Mouse (Mus musculus) intestine, embryonic 16.5 days (tissue): ENCODE data around the gene Cym. TPM values are rescaled to one million over a fixed set of nuclear protein-coding genes. Genes with fewer than 3 reads are reported as not detected.

Experiments
- polyA plus RNA-seq: library from polyadenylated mRNA; unstranded; fragments of >200 nt; fragmentation: Nextera tagmentation; extraction: Ambion mirVana; gene quantifications from 2 replicates; pipeline ENCODE4 v1.2.1, GENCODE M21; 2015

Cym gene
- polyA plus RNA-seq, 1 experiment from 2014 or later, result 10.5 TPM

Other genes with a start within 250 kb of the Cym start
- 0.73 and 0.88 TPM in 2 replicates for gene Kcna3, start 185.6 kb downstream of the Cym start, polyA plus RNA-seq
- 0.04 and 0.06 TPM in 2 replicates for gene Kcna2, start 120.6 kb downstream of the Cym start, polyA plus RNA-seq
- gene Kcna10, start 38.7 kb downstream of the Cym start, polyA plus RNA-seq, result not detected in 2 replicates
- gene A630076J17Rik, start 8.9 kb upstream of the Cym start, polyA plus RNA-seq, result not detected in 2 replicates
- gene Prok1, start 18.0 kb upstream of the Cym start, polyA plus RNA-seq, result 0.04 and 0.13 TPM in 2 replicates
- gene Lamtor5, start 57.1 kb upstream of the Cym start, polyA plus RNA-seq, result 208 and 217 TPM in 2 replicates
- 1.5 and 1.7 TPM in 2 replicates for gene Slc16a4, start 69.5 kb upstream of the Cym start, polyA plus RNA-seq
- gene Rbm15, start 111.9 kb upstream of the Cym start, polyA plus RNA-seq, result 11.1 and 11.5 TPM in 2 replicates
- 0.05 TPM in 1 of 2 replicates, not detected in the other for gene Kcnc4, start 237.8 kb upstream of the Cym start, polyA plus RNA-seq